Mouse (Mus musculus) embryonic facial prominence, embryonic 11.5 days (tissue): ENCODE measurements at regions not wholly inside any gene's neighbourhood (a gene's known extent, or its start where the extent isn't known, plus 50 kb on each side); places are given as distances from the start of the nearest gene placed in this dataset.

ENCODE experiments used
- ATAC-seq: fragments of 200-750 bp; cut with Nextera tagmentation; replicated peaks from 2 replicates; pipeline ENCODE4 v1.8.0; 2017; ENCODE audit warnings: low read depth; ENCODE audit not compliant: insufficient number of reproducible peaks, low FRiP score, low TSS enrichment
- DNase-seq: peaks from one replicate; pipeline ENCODE4 v3.0.0-alpha.2; 2015; ENCODE audit warnings: low spot score
- H3K27ac ChIP-seq: fragments of 300-500 bp; sonication (generic); replicated peaks from 2 replicates; pipeline ENCODE4 v1.5.1; 2014; ENCODE audit warnings: mild to moderate bottlenecking, low read depth, low read length, control low read depth
- H3K27me3 ChIP-seq: fragments of 300-500 bp; sonication (generic); 2 replicates; pipeline ENCODE4 v1.6.1; 2014; ENCODE audit warnings: mild to moderate bottlenecking, low read length, moderate library complexity, mixed read lengths; ENCODE audit not compliant: control insufficient read depth, insufficient read depth
- H3K36me3 ChIP-seq: fragments of 300-500 bp; sonication (generic); replicated peaks from 2 replicates; pipeline ENCODE4 v1.6.1; 2014; ENCODE audit warnings: low read depth, mild to moderate bottlenecking, low read length, moderate library complexity, mixed read lengths; ENCODE audit not compliant: control insufficient read depth, insufficient read depth
- H3K4me1 ChIP-seq: fragments of 300-500 bp; sonication (generic); 2 replicates; pipeline ENCODE4 v1.6.1; 2014; ENCODE audit warnings: low read length, mixed read lengths; ENCODE audit not compliant: control insufficient read depth, insufficient read depth
- H3K4me2 ChIP-seq: fragments of 300-500 bp; sonication (generic); 2 replicates; pipeline ENCODE4 v1.6.1; 2014; ENCODE audit warnings: low read depth, mild to moderate bottlenecking, control low read depth, low read length, moderate library complexity
- H3K4me3 ChIP-seq: fragments of 300-500 bp; sonication (generic); 2 replicates; pipeline ENCODE4 v1.5.1; 2014; ENCODE audit warnings: low read depth, low read length, control low read depth
- H3K9ac ChIP-seq: fragments of 300-500 bp; sonication (generic); replicated peaks from 2 replicates; pipeline ENCODE4 v1.6.1; 2014; ENCODE audit warnings: mild to moderate bottlenecking, control low read depth, low read length
- H3K9me3 ChIP-seq: fragments of 300-500 bp; sonication (generic); replicated peaks from 2 replicates; pipeline ENCODE4 v1.6.1; 2016; ENCODE audit warnings: mild to moderate bottlenecking, low read length, inconsistent platforms, mixed read lengths; ENCODE audit not compliant: control insufficient read depth
- WGBS: fragments of 180-500 bp; shearing (Covaris S2); extraction: QIAGEN DNeasy Blood & Tissue Kit; methylation state at CpG from one replicate; pipeline ENCODE4 v1.1.7; 2014; 5-methylcytosine and 5-hydroxymethylcytosine counted together

GRCm38 (mm10) chr12:14415543-14416181 is 263.8 kb upstream of the Fam84a start:
- 61% methylated on average over 3 of the region's 3 CpGs for WGBS
- H3K36me3 ChIP-seq = no peaks in the 10 kb centered on the region
- DNase-seq = no peak
- H3K27me3 ChIP-seq = no peaks in the 10 kb centered on the region
- H3K9me3 ChIP-seq = no peaks in the 10 kb centered on the region
- no peak overlapping the region for H3K27ac ChIP-seq
- no peak overlapping the region for H3K9ac ChIP-seq
- no peaks in the 10 kb centered on the region for H3K4me1 ChIP-seq
- H3K4me3 ChIP-seq = no peak overlapping the region
- no peak for ATAC-seq
- H3K4me2 ChIP-seq = no peak overlapping the region

GRCm38 (mm10) chr12:14411102-14411501 is 259.2 kb upstream of the Fam84a start:
- Histone ChIP-seq H3K27me3 (no peaks in the 10 kb centered on the region), H3K27ac (no peak overlapping the region), H3K9me3 (no peaks in the 10 kb centered on the region), H3K4me3 (no peak overlapping the region), H3K36me3 (no peaks in the 10 kb centered on the region), H3K4me1 (no peaks in the 10 kb centered on the region), H3K9ac (no peak overlapping the region), H3K4me2 (no peak overlapping the region)
- 76% methylated on average over 1 of the region's 1 CpGs for WGBS
- no peak for ATAC-seq
- DNase-seq = no peak

- no peak overlapping the region for H3K4me2 ChIP-seq
- no peak overlapping the region for H3K27ac ChIP-seq
- ATAC-seq = no peak
- no peak overlapping the region for H3K9ac ChIP-seq
- H3K4me3 ChIP-seq = no peak overlapping the region
- H3K36me3 ChIP-seq = no peaks in the 10 kb centered on the region
- no peaks in the 10 kb centered on the region for H3K4me1 ChIP-seq
- DNase-seq = no peak
- no peaks in the 10 kb centered on the region for H3K9me3 ChIP-seq
- no peaks in the 10 kb centered on the region for H3K27me3 ChIP-seq
- 85% methylated on average over 1 of the region's 1 CpGs for WGBS
Measured at GRCm38 (mm10) chr12:14405796-14406195, 253.9 kb upstream of the Fam84a start.

GRCm38 (mm10) chr12:14376211-14376610 is 224.4 kb upstream of the Fam84a start:
- no peaks in the 10 kb centered on the region for H3K36me3 ChIP-seq
- no peak overlapping the region for H3K4me2 ChIP-seq
- DNase-seq (no peak), ATAC-seq (no peak)
- WGBS = 87% methylated on average over 6 of the region's 6 CpGs
- no peaks in the 10 kb centered on the region for H3K27me3 ChIP-seq
- H3K4me3 ChIP-seq = no peak overlapping the region
- H3K9me3 ChIP-seq = no peaks in the 10 kb centered on the region
- H3K27ac ChIP-seq = no peak overlapping the region
- H3K4me1 ChIP-seq = no peaks in the 10 kb centered on the region
- H3K9ac ChIP-seq = no peak overlapping the region

GRCm38 (mm10) chr12:14338244-14338799 is 186.5 kb upstream of the Fam84a start:
- WGBS = 47% methylated on average over 5 of the region's 5 CpGs
- H3K4me3 ChIP-seq = no peak overlapping the region

GRCm38 (mm10) chr12:14337813-14338212 is 186.0 kb upstream of the Fam84a start:
- DNase-seq = no peak
- Histone ChIP-seq H3K4me1 (no peaks in the 10 kb centered on the region), H3K36me3 (no peaks in the 10 kb centered on the region), H3K4me2 (no peak overlapping the region), H3K9me3 (no peaks in the 10 kb centered on the region), H3K4me3 (no peak overlapping the region), H3K9ac (no peak overlapping the region), H3K27ac (no peak overlapping the region), H3K27me3 (no peaks in the 10 kb centered on the region)
- WGBS = 72% methylated on average over 3 of the region's 3 CpGs
- no peak for ATAC-seq

More at GRCm38 (mm10) chr12:14338244-14338799, 186.5 kb upstream of the Fam84a start:
- ATAC-seq (no peak), DNase-seq (no peak)
- Histone ChIP-seq H3K9me3 (no peaks in the 10 kb centered on the region), H3K36me3 (no peaks in the 10 kb centered on the region), H3K27me3 (no peaks in the 10 kb centered on the region), H3K9ac (no peak overlapping the region), H3K4me1 (no peaks in the 10 kb centered on the region), H3K4me2 (no peak overlapping the region), H3K27ac (no peak overlapping the region)

GRCm38 (mm10) chr12:14318693-14319092 is 166.8 kb upstream of the Fam84a start:
- H3K27ac ChIP-seq = no peak overlapping the region
- H3K9me3 ChIP-seq = no peaks in the 10 kb centered on the region
- no peaks in the 10 kb centered on the region for H3K4me1 ChIP-seq
- DNase-seq (no peak), ATAC-seq (no peak)
- no peak overlapping the region for H3K4me3 ChIP-seq
- no peak overlapping the region for H3K4me2 ChIP-seq
- no peaks in the 10 kb centered on the region for H3K27me3 ChIP-seq
- H3K9ac ChIP-seq = no peak overlapping the region
- 84% methylated on average over 3 of the region's 3 CpGs for WGBS
- no peaks in the 10 kb centered on the region for H3K36me3 ChIP-seq

- WGBS = 86% methylated on average over 2 of the region's 2 CpGs
- Histone ChIP-seq H3K36me3 (no peaks in the 10 kb centered on the region), H3K27ac (no peak overlapping the region), H3K9me3 (no peaks in the 10 kb centered on the region), H3K9ac (no peak overlapping the region), H3K27me3 (no peaks in the 10 kb centered on the region), H3K4me3 (no peak overlapping the region), H3K4me2 (no peak overlapping the region), H3K4me1 (no peaks in the 10 kb centered on the region)
- DNase-seq (no peak), ATAC-seq (no peak)
Measured at GRCm38 (mm10) chr12:14316392-14316791, 164.5 kb upstream of the Fam84a start.
